Mouse (Mus musculus): ENCODE results near the gene Dse. TPM values are rescaled to one million over a fixed set of nuclear protein-coding genes. Genes with fewer than 3 reads are reported as not detected.
A peak's percentile ranks its signal among the peaks of the same experiment; 100 is the strongest.
"Not testable (repeated sequence)": the region's sequence is repeated elsewhere in the genome, so short reads cannot be mapped to it uniquely, and the experiment has no call there.

Gene Dse
- polyA plus RNA-seq (2015; fragmentation: Nextera tagmentation; extraction: Ambion mirVana) = 4.5 and 6.2 TPM in 2 replicates

DNA sequence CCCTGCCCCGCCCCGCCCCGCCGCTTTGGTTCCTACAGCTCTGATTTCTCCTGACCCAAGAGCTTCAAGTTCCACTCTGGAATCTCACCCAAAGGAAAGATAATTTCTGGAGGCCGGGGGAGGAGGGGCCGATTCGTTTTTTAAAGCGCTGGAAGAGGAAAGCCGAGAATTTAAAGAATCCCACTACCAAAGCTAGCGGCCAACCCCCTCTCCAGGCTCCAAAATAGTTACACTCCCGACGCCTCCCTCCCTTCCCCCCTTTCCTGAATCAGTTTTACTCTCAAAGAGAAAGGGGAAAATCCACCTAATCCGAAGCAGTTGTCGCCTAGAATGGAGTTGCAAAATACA is at the start of gene Dse:
Dse (minus strand) TSS at position 213 of the 348 bp plus-strand sequence.
- H3K9me3 ChIP-seq (ENCODE audit: control insufficient read depth, low read length) = no peaks in the 10 kb centered on the region
- peak within 1 kb of the TSS; percentile 74 for H3K4me2 ChIP-seq (ENCODE audit: low read length)
- peaks cover 9% of the 10 kb centered on the region; the same call in 1 of the 2 replicates for H3K4me1 ChIP-seq (replicated peaks; ENCODE audit: control insufficient read depth, insufficient read depth, low read length)
- peak; percentile 34 for ATAC-seq
- H3K36me3 ChIP-seq (ENCODE audit: control insufficient read depth, insufficient read depth) = no peaks in the 10 kb centered on the region
- H3K9ac ChIP-seq (replicated peaks; ENCODE audit: low read depth, low read length) = peak within 1 kb of the TSS; percentile 81
- peak within 1 kb of the TSS; percentile 79 for H3K4me3 ChIP-seq (replicated peaks; ENCODE audit: low read length)
- H3K27ac ChIP-seq (ENCODE audit: low read length) = peak within 1 kb of the TSS; percentile 41; the same call in 1 of the 2 replicates
- H3K27me3 ChIP-seq (replicated peaks; ENCODE audit: control insufficient read depth, insufficient read depth, low read length) = no peaks in the 10 kb centered on the region
- WGBS = 0% methylated on average over 13 of the region's 14 CpGs

DNA sequence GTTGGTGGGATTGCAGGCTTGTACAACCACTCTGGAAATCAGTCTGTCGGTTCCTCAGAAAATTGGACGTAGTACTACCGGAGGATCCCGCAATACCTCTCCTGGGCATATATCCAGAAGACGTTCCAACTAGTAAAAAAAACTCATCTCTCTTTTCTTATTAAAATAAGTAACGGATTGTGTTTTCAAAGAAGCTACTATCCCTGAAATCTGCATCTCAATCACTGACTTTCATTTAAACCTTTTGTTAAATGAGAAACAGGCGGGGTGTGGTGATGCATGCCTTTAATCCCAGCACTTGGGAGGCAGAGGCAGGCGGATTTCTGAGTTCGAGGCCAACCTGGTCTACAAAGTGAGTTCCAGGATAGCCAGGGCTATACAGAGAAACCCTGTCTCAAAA is 45.3 kb upstream of the Dse start:
- H3K4me3 ChIP-seq (replicated peaks; ENCODE audit: low read length); H3K27me3 ChIP-seq (replicated peaks; ENCODE audit: control insufficient read depth, insufficient read depth, low read length); H3K27ac ChIP-seq (ENCODE audit: low read length); H3K36me3 ChIP-seq (ENCODE audit: control insufficient read depth, insufficient read depth); H3K9ac ChIP-seq (replicated peaks; ENCODE audit: low read depth, low read length); H3K4me2 ChIP-seq (ENCODE audit: low read length); H3K4me1 ChIP-seq (replicated peaks; ENCODE audit: control insufficient read depth, insufficient read depth, low read length); ATAC-seq; H3K9me3 ChIP-seq (ENCODE audit: control insufficient read depth, low read length): not testable (repeated sequence)
- 81% methylated on average over 9 of the region's 9 CpGs for WGBS

GRCm38 (mm10) chr10:34249594-34249993 is 42.1 kb upstream of the Dse start:
- Histone ChIP-seq H3K36me3 (ENCODE audit: control insufficient read depth, insufficient read depth) (no peaks in the 10 kb centered on the region), H3K27ac (ENCODE audit: low read length) (no peak overlapping the region), H3K9me3 (ENCODE audit: control insufficient read depth, low read length) (no peaks in the 10 kb centered on the region), H3K4me2 (ENCODE audit: low read length) (no peak overlapping the region), H3K27me3 (replicated peaks; ENCODE audit: control insufficient read depth, insufficient read depth, low read length) (no peaks in the 10 kb centered on the region), H3K4me1 (replicated peaks; ENCODE audit: control insufficient read depth, insufficient read depth, low read length) (peaks cover 10% of the 10 kb centered on the region), H3K9ac (replicated peaks; ENCODE audit: low read depth, low read length) (no peak overlapping the region), H3K4me3 (replicated peaks; ENCODE audit: low read length) (no peak overlapping the region)
- 49% methylated on average over 2 of the region's 2 CpGs for WGBS
- ATAC-seq = no peak

GRCm38 (mm10) chr10:34247757-34248156 is 40.2 kb upstream of the Dse start:
- no peaks in the 10 kb centered on the region for H3K9me3 ChIP-seq (ENCODE audit: control insufficient read depth, low read length)
- no peak overlapping the region for H3K27ac ChIP-seq (ENCODE audit: low read length)
- H3K4me1 ChIP-seq (replicated peaks; ENCODE audit: control insufficient read depth, insufficient read depth, low read length) = peaks cover 10% of the 10 kb centered on the region
- H3K4me2 ChIP-seq (ENCODE audit: low read length) = no peak overlapping the region
- no peak overlapping the region for H3K4me3 ChIP-seq (replicated peaks; ENCODE audit: low read length)
- no peaks in the 10 kb centered on the region for H3K27me3 ChIP-seq (replicated peaks; ENCODE audit: control insufficient read depth, insufficient read depth, low read length)
- 37% methylated on average over 3 of the region's 3 CpGs for WGBS
- no peaks in the 10 kb centered on the region for H3K36me3 ChIP-seq (ENCODE audit: control insufficient read depth, insufficient read depth)
- H3K9ac ChIP-seq (replicated peaks; ENCODE audit: low read depth, low read length) = no peak overlapping the region
- ATAC-seq = no peak

GRCm38 (mm10) chr10:34246106-34246505 is 38.6 kb upstream of the Dse start:
- H3K9ac ChIP-seq (replicated peaks; ENCODE audit: low read depth, low read length) = no peak overlapping the region
- H3K9me3 ChIP-seq (ENCODE audit: control insufficient read depth, low read length) = no peaks in the 10 kb centered on the region
- no peak overlapping the region for H3K4me2 ChIP-seq (ENCODE audit: low read length)
- H3K36me3 ChIP-seq (ENCODE audit: control insufficient read depth, insufficient read depth) = no peaks in the 10 kb centered on the region
- no peak overlapping the region for H3K4me3 ChIP-seq (replicated peaks; ENCODE audit: low read length)
- 65% methylated on average over 2 of the region's 2 CpGs for WGBS
- H3K27me3 ChIP-seq (replicated peaks; ENCODE audit: control insufficient read depth, insufficient read depth, low read length) = no peaks in the 10 kb centered on the region
- peaks cover 10% of the 10 kb centered on the region for H3K4me1 ChIP-seq (replicated peaks; ENCODE audit: control insufficient read depth, insufficient read depth, low read length)
- H3K27ac ChIP-seq (ENCODE audit: low read length) = no peak overlapping the region
- no peak for ATAC-seq

DNA sequence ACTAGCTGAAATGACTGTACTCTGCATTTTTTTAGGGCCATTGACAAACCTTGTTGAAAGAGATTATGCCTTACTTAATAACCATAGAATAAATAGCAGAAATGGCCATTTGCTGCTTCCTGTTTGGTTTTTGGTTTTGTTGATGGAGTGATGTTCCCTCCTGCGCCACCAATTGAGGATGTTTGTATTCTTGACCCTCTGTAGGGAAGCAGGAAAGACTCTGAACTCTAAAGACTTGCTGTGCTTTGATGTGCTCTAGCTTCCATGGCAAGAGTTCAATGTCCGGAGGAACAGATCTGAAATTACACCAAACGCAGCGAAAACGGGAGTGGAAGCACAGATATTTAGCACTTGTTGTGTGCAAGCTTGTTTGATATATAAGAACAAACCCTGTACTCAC is 37.2 kb upstream of the Dse start:
- no peak overlapping the region for H3K9ac ChIP-seq (replicated peaks; ENCODE audit: low read depth, low read length)
- 82% methylated on average over 5 of the region's 5 CpGs for WGBS
- no peaks in the 10 kb centered on the region for H3K27me3 ChIP-seq (replicated peaks; ENCODE audit: control insufficient read depth, insufficient read depth, low read length)
- no peak overlapping the region for H3K4me3 ChIP-seq (replicated peaks; ENCODE audit: low read length)
- H3K4me2 ChIP-seq (ENCODE audit: low read length) = no peak overlapping the region
- no peak for ATAC-seq
- no peaks in the 10 kb centered on the region for H3K9me3 ChIP-seq (ENCODE audit: control insufficient read depth, low read length)
- H3K4me1 ChIP-seq (replicated peaks; ENCODE audit: control insufficient read depth, insufficient read depth, low read length) = peaks cover 10% of the 10 kb centered on the region
- no peak overlapping the region for H3K27ac ChIP-seq (ENCODE audit: low read length)
- H3K36me3 ChIP-seq (ENCODE audit: control insufficient read depth, insufficient read depth) = no peaks in the 10 kb centered on the region

GRCm38 (mm10) chr10:34238536-34238935 is 31.0 kb upstream of the Dse start:
- 80% methylated on average over 4 of the region's 4 CpGs for WGBS
- Histone ChIP-seq H3K9me3 (ENCODE audit: control insufficient read depth, low read length) (no peaks in the 10 kb centered on the region), H3K27ac (ENCODE audit: low read length) (no peak overlapping the region), H3K4me2 (ENCODE audit: low read length) (no peak overlapping the region), H3K9ac (replicated peaks; ENCODE audit: low read depth, low read length) (no peak overlapping the region), H3K36me3 (ENCODE audit: control insufficient read depth, insufficient read depth) (no peaks in the 10 kb centered on the region), H3K27me3 (replicated peaks; ENCODE audit: control insufficient read depth, insufficient read depth, low read length) (no peaks in the 10 kb centered on the region), H3K4me1 (replicated peaks; ENCODE audit: control insufficient read depth, insufficient read depth, low read length) (no peaks in the 10 kb centered on the region), H3K4me3 (replicated peaks; ENCODE audit: low read length) (no peak overlapping the region)
- ATAC-seq = no peak

GRCm38 (mm10) chr10:34236569-34236968 is 29.1 kb upstream of the Dse start:
- WGBS = 79% methylated on average over 5 of the region's 5 CpGs
- H3K9ac ChIP-seq (replicated peaks; ENCODE audit: low read depth, low read length) = no peak overlapping the region
- H3K27me3 ChIP-seq (replicated peaks; ENCODE audit: control insufficient read depth, insufficient read depth, low read length) = no peaks in the 10 kb centered on the region
- ATAC-seq = no peak
- H3K36me3 ChIP-seq (ENCODE audit: control insufficient read depth, insufficient read depth) = no peaks in the 10 kb centered on the region
- no peaks in the 10 kb centered on the region for H3K9me3 ChIP-seq (ENCODE audit: control insufficient read depth, low read length)
- no peak overlapping the region for H3K4me2 ChIP-seq (ENCODE audit: low read length)
- H3K4me1 ChIP-seq (replicated peaks; ENCODE audit: control insufficient read depth, insufficient read depth, low read length) = no peaks in the 10 kb centered on the region
- no peak overlapping the region for H3K27ac ChIP-seq (ENCODE audit: low read length)
- no peak overlapping the region for H3K4me3 ChIP-seq (replicated peaks; ENCODE audit: low read length)

- WGBS = 27% methylated on average over 3 of the region's 3 CpGs
These were observed 27.9 kb upstream of the Dse start for GRCm38 (mm10) chr10:34235384-34235783.

More at GRCm38 (mm10) chr10:34235384-34235783, 27.9 kb upstream of the Dse start:
- Histone ChIP-seq H3K27ac (ENCODE audit: low read length) (no peak overlapping the region), H3K4me2 (ENCODE audit: low read length) (no peak overlapping the region), H3K36me3 (ENCODE audit: control insufficient read depth, insufficient read depth) (no peaks in the 10 kb centered on the region), H3K4me1 (replicated peaks; ENCODE audit: control insufficient read depth, insufficient read depth, low read length) (no peaks in the 10 kb centered on the region), H3K4me3 (replicated peaks; ENCODE audit: low read length) (no peak overlapping the region), H3K27me3 (replicated peaks; ENCODE audit: control insufficient read depth, insufficient read depth, low read length) (no peaks in the 10 kb centered on the region), H3K9me3 (ENCODE audit: control insufficient read depth, low read length) (no peaks in the 10 kb centered on the region), H3K9ac (replicated peaks; ENCODE audit: low read depth, low read length) (no peak overlapping the region)
- no peak for ATAC-seq
